Mouse (Mus musculus) testis, adult 2 months (tissue): ENCODE data around the gene Defb23.

Source experiments
- CTCF ChIP-seq: fragments of 200-500 bp; IDR thresholded peaks from 2 replicates; pipeline ENCODE4 v1.5.1; 2012; ENCODE audit warnings: low read depth, mild to moderate bottlenecking, inconsistent platforms, low read length, moderate library complexity; ENCODE audit not compliant: control insufficient read depth, insufficient read depth, insufficient replicate concordance
- POLR2A ChIP-seq: fragments of 200-500 bp; IDR thresholded peaks from 2 replicates; pipeline ENCODE4 v1.6.1; 2012; ENCODE audit warnings: low read depth, mild to moderate bottlenecking, inconsistent platforms, low read length, moderate library complexity; ENCODE audit not compliant: control insufficient read depth

- no peak for TF ChIP-seq CTCF
- no peak for TF ChIP-seq POLR2A
These were observed 17.3 kb upstream of the Defb23 start for GRCm38 (mm10) chr2:152481726-152482125.
